Mouse (Mus musculus): ENCODE results near the gene Pde4a. TPM values are rescaled to one million over a fixed set of nuclear protein-coding genes. Genes with fewer than 3 reads are reported as not detected.

Pde4a gene
- polyA plus RNA-seq, 1 experiment: 0.05 TPM

- Histone ChIP-seq H3K9me3 (ENCODE audit: control insufficient read depth, low read length) (peaks cover 5% of the 10 kb centered on the region; the same call in 1 of the 2 replicates), H3K27me3 (ENCODE audit: control insufficient read depth) (peaks cover 32% of the 10 kb centered on the region), H3K4me3 (replicated peaks) (no peak overlapping the region), H3K36me3 (ENCODE audit: control insufficient read depth) (no peaks in the 10 kb centered on the region), H3K4me1 (ENCODE audit: control insufficient read depth) (peaks cover 48% of the 10 kb centered on the region)
- TF ChIP-seq GATA1 (IDR thresholded peaks at IDR 0.05; ENCODE audit: low read length): no peak
- no peak for TF ChIP-seq TAL1 (IDR thresholded peaks at IDR 0.05; ENCODE audit: low read length)
Observed at GRCm38 (mm10) chr9:21169157-21169556, 3.6 kb downstream of the Pde4a start.

- Histone ChIP-seq H3K4me1 (ENCODE audit: control insufficient read depth) (peaks cover 23% of the 10 kb centered on the region), H3K4me3 (replicated peaks) (no peak overlapping the region), H3K27me3 (ENCODE audit: control insufficient read depth) (no peaks in the 10 kb centered on the region; the same call in 1 of the 2 replicates), H3K36me3 (ENCODE audit: control insufficient read depth) (no peaks in the 10 kb centered on the region), H3K9me3 (ENCODE audit: control insufficient read depth, low read length) (no peaks in the 10 kb centered on the region)
- TF ChIP-seq TAL1 (IDR thresholded peaks at IDR 0.05; ENCODE audit: low read length) (no peak), GATA1 (IDR thresholded peaks at IDR 0.05; ENCODE audit: low read length) (no peak)
Observed at GRCm38 (mm10) chr9:21172364-21172763, 6.8 kb downstream of the Pde4a start.

GRCm38 (mm10) chr9:21180402-21180801 lies 14.9 kb downstream of the Pde4a start:
- peaks cover 39% of the 10 kb centered on the region for H3K4me1 ChIP-seq (ENCODE audit: control insufficient read depth)
- TF ChIP-seq TAL1 (IDR thresholded peaks at IDR 0.05; ENCODE audit: low read length) (no peak), GATA1 (IDR thresholded peaks at IDR 0.05; ENCODE audit: low read length) (no peak)

GRCm38 (mm10) chr9:21180841-21181240 lies 15.3 kb downstream of the Pde4a start:
- TF ChIP-seq TAL1 (IDR thresholded peaks at IDR 0.05; ENCODE audit: low read length): no peak
- TF ChIP-seq GATA1 (IDR thresholded peaks at IDR 0.05; ENCODE audit: low read length): no peak
- Histone ChIP-seq H3K9me3 (ENCODE audit: control insufficient read depth, low read length) (no peaks in the 10 kb centered on the region), H3K36me3 (ENCODE audit: control insufficient read depth) (no peaks in the 10 kb centered on the region), H3K27me3 (ENCODE audit: control insufficient read depth) (no peaks in the 10 kb centered on the region), H3K4me3 (replicated peaks) (no peak overlapping the region), H3K4me1 (ENCODE audit: control insufficient read depth) (peaks cover 41% of the 10 kb centered on the region)

More at GRCm38 (mm10) chr9:21180402-21180801, 14.9 kb downstream of the Pde4a start:
- Histone ChIP-seq H3K36me3 (ENCODE audit: control insufficient read depth) (no peaks in the 10 kb centered on the region), H3K9me3 (ENCODE audit: control insufficient read depth, low read length) (no peaks in the 10 kb centered on the region), H3K4me3 (replicated peaks) (no peak overlapping the region), H3K27me3 (ENCODE audit: control insufficient read depth) (no peaks in the 10 kb centered on the region)

- Histone ChIP-seq H3K9me3 (ENCODE audit: control insufficient read depth, low read length) (no peaks in the 10 kb centered on the region), H3K36me3 (ENCODE audit: control insufficient read depth) (no peaks in the 10 kb centered on the region), H3K4me1 (ENCODE audit: control insufficient read depth) (peaks cover 42% of the 10 kb centered on the region), H3K27me3 (ENCODE audit: control insufficient read depth) (no peaks in the 10 kb centered on the region), H3K4me3 (replicated peaks) (peak overlapping the region; percentile 64)
- TF ChIP-seq GATA1 (IDR thresholded peaks at IDR 0.05; ENCODE audit: low read length) (no peak), TAL1 (IDR thresholded peaks at IDR 0.05; ENCODE audit: low read length) (no peak)
Observed at GRCm38 (mm10) chr9:21181421-21182220, 16.1 kb downstream of the Pde4a start.

GRCm38 (mm10) chr9:21183421-21183820 lies 17.9 kb downstream of the Pde4a start:
- peaks cover 42% of the 10 kb centered on the region for H3K4me1 ChIP-seq (ENCODE audit: control insufficient read depth)
- no peaks in the 10 kb centered on the region for H3K27me3 ChIP-seq (ENCODE audit: control insufficient read depth)
- peak overlapping the region; percentile 62 for H3K4me3 ChIP-seq (replicated peaks)
- no peaks in the 10 kb centered on the region for H3K36me3 ChIP-seq (ENCODE audit: control insufficient read depth)
- TF ChIP-seq GATA1 (IDR thresholded peaks at IDR 0.05; ENCODE audit: low read length) (no peak), TAL1 (IDR thresholded peaks at IDR 0.05; ENCODE audit: low read length) (no peak)
- H3K9me3 ChIP-seq (ENCODE audit: control insufficient read depth, low read length): no peaks in the 10 kb centered on the region

- TF ChIP-seq TAL1 (IDR thresholded peaks at IDR 0.05; ENCODE audit: low read length) (no peak), GATA1 (IDR thresholded peaks at IDR 0.05; ENCODE audit: low read length) (no peak)
- peaks cover 42% of the 10 kb centered on the region for H3K4me1 ChIP-seq (ENCODE audit: control insufficient read depth)
- H3K9me3 ChIP-seq (ENCODE audit: control insufficient read depth, low read length): no peaks in the 10 kb centered on the region
- H3K36me3 ChIP-seq (ENCODE audit: control insufficient read depth): no peaks in the 10 kb centered on the region
- H3K27me3 ChIP-seq (ENCODE audit: control insufficient read depth): no peaks in the 10 kb centered on the region
- H3K4me3 ChIP-seq (replicated peaks): peak overlapping the region; percentile 62
Observed at GRCm38 (mm10) chr9:21183905-21184413, 18.4 kb downstream of the Pde4a start.

- no peaks in the 10 kb centered on the region for H3K36me3 ChIP-seq (ENCODE audit: control insufficient read depth)
- H3K4me1 ChIP-seq (ENCODE audit: control insufficient read depth): peaks cover 42% of the 10 kb centered on the region
- TF ChIP-seq GATA1 (IDR thresholded peaks at IDR 0.05; ENCODE audit: low read length) (no peak), TAL1 (IDR thresholded peaks at IDR 0.05; ENCODE audit: low read length) (no peak)
- H3K27me3 ChIP-seq (ENCODE audit: control insufficient read depth): no peaks in the 10 kb centered on the region
- no peak overlapping the region for H3K4me3 ChIP-seq (replicated peaks)
- no peaks in the 10 kb centered on the region for H3K9me3 ChIP-seq (ENCODE audit: control insufficient read depth, low read length)
Observed at GRCm38 (mm10) chr9:21184733-21185132, 19.2 kb downstream of the Pde4a start.

GRCm38 (mm10) chr9:21185436-21185835 lies 19.9 kb downstream of the Pde4a start:
- H3K9me3 ChIP-seq (ENCODE audit: control insufficient read depth, low read length): no peaks in the 10 kb centered on the region
- H3K4me1 ChIP-seq (ENCODE audit: control insufficient read depth): peaks cover 42% of the 10 kb centered on the region
- H3K27me3 ChIP-seq (ENCODE audit: control insufficient read depth): no peaks in the 10 kb centered on the region
- TF ChIP-seq GATA1 (IDR thresholded peaks at IDR 0.05; ENCODE audit: low read length) (no peak), TAL1 (IDR thresholded peaks at IDR 0.05; ENCODE audit: low read length) (no peak)
- H3K36me3 ChIP-seq (ENCODE audit: control insufficient read depth): no peaks in the 10 kb centered on the region
- H3K4me3 ChIP-seq (replicated peaks): no peak overlapping the region
